Mouse (Mus musculus): ENCODE data around the gene Mb21d2. TPM values are rescaled to one million over a fixed set of nuclear protein-coding genes. Genes with fewer than 3 reads are reported as not detected.

Gene Mb21d2
- polyA plus RNA-seq, 1 experiment: not detected

- H3K4me3 ChIP-seq (replicated peaks): no peak overlapping the region
- TF ChIP-seq FLI1 (IDR thresholded peaks at IDR 0.05; ENCODE audit: low read length) (no peak), GATA1 (IDR thresholded peaks at IDR 0.05; ENCODE audit: borderline replicate concordance, low read length) (no peak)
- no peaks in the 10 kb centered on the region for H3K36me3 ChIP-seq (replicated peaks; ENCODE audit: low read length)
- H3K4me1 ChIP-seq: no peaks in the 10 kb centered on the region
- H3K9me3 ChIP-seq: peaks cover 68% of the 10 kb centered on the region
- no peaks in the 10 kb centered on the region for H3K27me3 ChIP-seq (replicated peaks)
These were observed 46.6 kb downstream of the Mb21d2 start for GRCm38 (mm10) chr16:28882687-28883428.

GRCm38 (mm10) chr16:28881787-28882186, 47.7 kb downstream of the Mb21d2 start:
- Histone ChIP-seq H3K27me3 (replicated peaks) (no peaks in the 10 kb centered on the region), H3K4me1 (no peaks in the 10 kb centered on the region), H3K9me3 (peaks cover 65% of the 10 kb centered on the region), H3K36me3 (replicated peaks; ENCODE audit: low read length) (no peaks in the 10 kb centered on the region), H3K4me3 (replicated peaks) (no peak overlapping the region)
- no peak for TF ChIP-seq GATA1 (IDR thresholded peaks at IDR 0.05; ENCODE audit: borderline replicate concordance, low read length)
- TF ChIP-seq FLI1 (IDR thresholded peaks at IDR 0.05; ENCODE audit: low read length): no peak

- Histone ChIP-seq H3K36me3 (replicated peaks; ENCODE audit: low read length) (no peaks in the 10 kb centered on the region), H3K27me3 (replicated peaks) (no peaks in the 10 kb centered on the region), H3K4me3 (replicated peaks) (no peak overlapping the region), H3K4me1 (no peaks in the 10 kb centered on the region), H3K9me3 (peaks cover 55% of the 10 kb centered on the region)
- TF ChIP-seq GATA1 (IDR thresholded peaks at IDR 0.05; ENCODE audit: borderline replicate concordance, low read length) (no peak), FLI1 (IDR thresholded peaks at IDR 0.05; ENCODE audit: low read length) (no peak)
These were observed 48.7 kb downstream of the Mb21d2 start for GRCm38 (mm10) chr16:28880756-28881155.

DNA sequence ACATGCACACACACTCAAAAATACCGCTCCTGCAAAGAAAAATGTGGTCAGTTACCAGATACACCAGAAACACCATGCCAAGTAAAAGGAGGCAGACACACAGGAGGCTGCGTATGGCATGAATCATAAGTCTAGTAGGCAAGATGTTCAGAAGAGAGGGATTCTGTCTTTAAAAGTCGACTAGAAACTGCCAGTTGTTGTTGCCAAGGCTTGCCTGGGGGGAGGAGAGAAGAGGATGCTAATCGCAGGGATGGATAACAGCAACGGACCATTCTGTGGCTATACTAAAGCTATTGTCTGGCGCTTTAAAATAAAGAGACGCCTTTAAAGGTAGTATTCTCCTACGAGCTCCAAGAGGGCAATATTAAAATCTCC, 49.2 kb downstream of the Mb21d2 start:
- Histone ChIP-seq H3K4me1 (no peaks in the 10 kb centered on the region), H3K36me3 (replicated peaks; ENCODE audit: low read length) (no peaks in the 10 kb centered on the region), H3K4me3 (replicated peaks) (no peak overlapping the region), H3K9me3 (peaks cover 50% of the 10 kb centered on the region), H3K27me3 (replicated peaks) (no peaks in the 10 kb centered on the region)
- TF ChIP-seq FLI1 (IDR thresholded peaks at IDR 0.05; ENCODE audit: low read length): no peak
- no peak for TF ChIP-seq GATA1 (IDR thresholded peaks at IDR 0.05; ENCODE audit: borderline replicate concordance, low read length)

GRCm38 (mm10) chr16:28879636-28880306, 49.7 kb downstream of the Mb21d2 start:
- TF ChIP-seq FLI1 (IDR thresholded peaks at IDR 0.05; ENCODE audit: low read length) (no peak), GATA1 (IDR thresholded peaks at IDR 0.05; ENCODE audit: borderline replicate concordance, low read length) (no peak)
- Histone ChIP-seq H3K27me3 (replicated peaks) (no peaks in the 10 kb centered on the region), H3K4me1 (no peaks in the 10 kb centered on the region), H3K9me3 (peaks cover 47% of the 10 kb centered on the region), H3K36me3 (replicated peaks; ENCODE audit: low read length) (no peaks in the 10 kb centered on the region), H3K4me3 (replicated peaks) (no peak overlapping the region)

DNA sequence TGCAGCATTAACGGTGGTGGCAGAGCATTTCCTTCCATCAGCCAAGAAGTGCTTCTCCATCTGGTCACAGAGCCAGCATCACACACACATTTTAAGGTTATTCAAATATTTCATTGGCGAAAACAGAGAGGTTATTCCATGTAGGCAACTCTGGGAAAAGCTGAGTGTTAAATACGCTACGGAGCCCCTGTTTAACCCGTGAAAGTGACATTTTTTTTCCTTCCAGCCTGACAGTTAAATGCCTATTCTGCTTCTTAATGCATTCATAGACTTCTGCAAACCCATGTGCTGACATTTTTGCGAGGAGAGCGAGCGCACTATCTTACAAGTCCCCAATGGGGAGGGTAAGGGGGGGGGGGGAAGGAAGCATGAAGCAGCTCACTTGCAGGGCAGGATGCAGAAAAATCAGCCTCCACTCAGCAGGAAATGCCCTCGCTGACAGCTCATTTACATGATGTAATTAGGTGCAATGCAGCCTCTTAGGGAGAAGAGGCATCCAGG, 52.3 kb downstream of the Mb21d2 start:
- peaks cover 39% of the 10 kb centered on the region for H3K9me3 ChIP-seq
- no peak for TF ChIP-seq GATA1 (IDR thresholded peaks at IDR 0.05; ENCODE audit: borderline replicate concordance, low read length)
- H3K36me3 ChIP-seq (replicated peaks; ENCODE audit: low read length): no peaks in the 10 kb centered on the region

DNA sequence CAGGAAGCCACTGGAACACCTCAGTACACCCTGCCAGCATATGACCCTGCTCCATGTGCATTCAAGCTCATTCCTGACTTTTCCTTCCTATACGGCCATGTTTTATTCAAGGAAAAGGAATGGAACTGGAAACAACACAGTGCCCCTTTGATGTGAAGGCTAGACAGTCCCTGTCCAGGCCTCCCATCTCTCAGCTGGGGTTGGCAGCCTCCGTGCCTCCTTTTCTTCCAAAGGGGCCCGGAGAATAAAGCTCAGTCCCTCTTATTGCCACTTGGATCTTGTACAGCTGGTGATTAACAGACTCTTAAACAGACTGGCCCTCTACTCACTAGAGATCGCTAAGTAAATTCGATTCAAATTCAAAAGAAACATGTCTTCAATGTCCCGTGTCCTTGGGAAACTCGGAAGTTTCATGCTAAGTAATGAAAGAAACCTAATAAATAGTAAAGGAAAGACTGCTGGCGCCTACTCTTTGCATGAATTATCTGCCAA, 56.0 kb downstream of the Mb21d2 start:
- H3K4me1 ChIP-seq: no peaks in the 10 kb centered on the region
- TF ChIP-seq GATA1 (IDR thresholded peaks at IDR 0.05; ENCODE audit: borderline replicate concordance, low read length): no peak
- TF ChIP-seq FLI1 (IDR thresholded peaks at IDR 0.05; ENCODE audit: low read length): no peak
- no peak overlapping the region for H3K4me3 ChIP-seq (replicated peaks)
- no peaks in the 10 kb centered on the region for H3K36me3 ChIP-seq (replicated peaks; ENCODE audit: low read length)
- peaks cover 42% of the 10 kb centered on the region for H3K9me3 ChIP-seq
- H3K27me3 ChIP-seq (replicated peaks): no peaks in the 10 kb centered on the region

More for the DNA sequence above, 52.3 kb downstream of the Mb21d2 start:
- Histone ChIP-seq H3K4me1 (no peaks in the 10 kb centered on the region), H3K4me3 (replicated peaks) (no peak overlapping the region), H3K27me3 (replicated peaks) (no peaks in the 10 kb centered on the region)

DNA sequence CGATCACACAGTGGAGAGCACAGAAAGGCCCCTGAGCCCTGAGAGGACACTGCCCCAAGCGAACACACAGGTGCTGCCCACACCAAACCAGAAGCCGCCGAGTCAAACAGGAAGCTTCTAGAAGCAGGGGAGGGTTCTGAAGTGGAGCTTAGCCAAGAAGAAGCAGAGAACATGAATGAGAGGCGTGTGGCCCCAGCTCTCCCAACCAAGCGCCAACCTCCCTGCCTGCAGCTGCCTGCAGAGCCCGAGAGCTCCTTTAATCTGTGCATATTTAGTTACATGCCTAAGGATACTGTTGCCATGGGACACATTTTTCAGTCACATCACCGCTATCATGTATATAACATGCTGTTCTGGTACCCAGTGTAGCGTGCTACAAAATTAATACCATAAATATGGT, 58.6 kb downstream of the Mb21d2 start:
- no peaks in the 10 kb centered on the region for H3K27me3 ChIP-seq (replicated peaks)
- no peaks in the 10 kb centered on the region for H3K36me3 ChIP-seq (replicated peaks; ENCODE audit: low read length)
- TF ChIP-seq GATA1 (IDR thresholded peaks at IDR 0.05; ENCODE audit: borderline replicate concordance, low read length): no peak
- H3K4me1 ChIP-seq: no peaks in the 10 kb centered on the region
- H3K4me3 ChIP-seq (replicated peaks): no peak overlapping the region
- H3K9me3 ChIP-seq: peaks cover 37% of the 10 kb centered on the region

DNA sequence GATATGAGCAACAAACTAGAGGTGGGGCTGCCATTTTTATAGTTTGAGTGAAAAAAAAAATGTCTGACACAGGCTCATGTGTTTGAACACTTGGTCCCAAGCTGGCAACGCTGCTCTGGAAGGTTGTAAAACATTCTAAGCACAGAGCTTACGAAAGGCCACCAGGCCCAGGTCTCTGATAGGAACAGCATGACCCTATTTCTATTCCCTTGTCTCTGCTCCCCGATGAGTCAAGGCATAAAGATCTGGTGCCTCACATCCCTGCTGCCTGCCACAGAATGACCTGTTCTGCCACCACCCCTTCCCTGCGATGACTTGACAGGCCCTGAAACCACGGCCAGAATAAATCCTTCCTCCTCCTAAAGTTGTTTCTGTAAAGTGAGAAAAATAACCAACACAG, 59.0 kb downstream of the Mb21d2 start:
- TF ChIP-seq GATA1 (IDR thresholded peaks at IDR 0.05; ENCODE audit: borderline replicate concordance, low read length) (no peak), FLI1 (IDR thresholded peaks at IDR 0.05; ENCODE audit: low read length) (no peak)
- H3K4me1 ChIP-seq: no peaks in the 10 kb centered on the region
- H3K9me3 ChIP-seq: peaks cover 37% of the 10 kb centered on the region
- no peaks in the 10 kb centered on the region for H3K36me3 ChIP-seq (replicated peaks; ENCODE audit: low read length)
- no peaks in the 10 kb centered on the region for H3K27me3 ChIP-seq (replicated peaks)
- H3K4me3 ChIP-seq (replicated peaks): no peak overlapping the region

DNA sequence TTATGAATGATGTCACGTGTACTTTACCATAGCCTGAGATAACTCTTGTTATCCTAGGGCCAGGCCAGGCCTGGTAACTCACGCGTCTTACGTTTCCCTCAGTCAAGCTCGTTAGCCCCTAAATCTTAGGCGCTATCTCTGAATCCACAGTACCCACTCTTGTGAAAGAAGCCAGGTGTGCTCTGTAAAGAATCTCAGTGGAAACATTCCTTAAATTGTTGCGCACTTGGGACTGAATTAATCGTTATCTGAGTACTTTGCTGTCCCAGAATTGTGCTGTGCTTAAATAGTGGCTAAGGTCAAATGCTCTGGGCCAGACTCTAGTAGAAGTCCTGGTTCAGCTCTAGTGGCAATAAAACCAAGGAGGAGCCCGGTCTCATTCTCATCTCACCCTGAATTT, 60.6 kb downstream of the Mb21d2 start:
- H3K4me3 ChIP-seq (replicated peaks): no peak overlapping the region
- H3K9me3 ChIP-seq: peaks cover 34% of the 10 kb centered on the region
- no peak for TF ChIP-seq GATA1 (IDR thresholded peaks at IDR 0.05; ENCODE audit: borderline replicate concordance, low read length)
- TF ChIP-seq FLI1 (IDR thresholded peaks at IDR 0.05; ENCODE audit: low read length): no peak
- no peaks in the 10 kb centered on the region for H3K36me3 ChIP-seq (replicated peaks; ENCODE audit: low read length)
- H3K27me3 ChIP-seq (replicated peaks): no peaks in the 10 kb centered on the region
- H3K4me1 ChIP-seq: no peaks in the 10 kb centered on the region
